Mouse (Mus musculus) gastrocnemius, postnatal 14 days (tissue): ENCODE measurements around the gene Fam118a. TPM values are rescaled to one million over a fixed set of nuclear protein-coding genes. Genes with fewer than 3 reads are reported as not detected.
A peak's percentile ranks its signal among the peaks of the same experiment; 100 is the strongest.
"Not testable (repeated sequence)": the region's sequence is repeated elsewhere in the genome, so short reads cannot be mapped to it uniquely, and the experiment has no call there.

Source experiments
- DNase-seq: peaks from one replicate; pipeline ENCODE4 v3.0.0; 2021; ENCODE audit warnings: mixed read lengths
- intact Hi-C: fragments of 180-260 bp; cut with DNase I; formaldehyde crosslinking; loops from one replicate; pipeline ENCODE4 v1.15.1; 2025; ENCODE audit warnings: low total_unique reads
- long read RNA-seq, 2 experiments: library from polyadenylated mRNA; stranded (forward); transcript quantifications; one replicate each; pipeline ENCODE4 v2.0.0; 2021
- total RNA-seq, 2 experiments: library from RNA; stranded (reverse); gene quantifications; 2 replicates each; pipeline ENCODE4 v1.2.3; 2021

Fam118a gene
- 1 to 10 TPM; 5.1 to 5.3 TPM for total RNA-seq
- long read RNA-seq, experiment 1, transcript Fam118a-201 (9 exons, 2,518 nt), result major isoform, 5 of 8 reads
- long read RNA-seq, experiment 1, partial matches to known transcripts, result 1 of 8 reads
- long read RNA-seq, experiment 1, other reads (novel, unspliced or antisense), result 2 of 8 reads
- long read RNA-seq, experiment 2, transcript Fam118a-201 (9 exons, 2,518 nt), result major isoform, 5 of 7 reads
- long read RNA-seq, experiment 2, partial matches to known transcripts, result 0 of 7 reads
- long read RNA-seq, experiment 2, other reads (novel, unspliced or antisense), result 2 of 7 reads

DNA sequence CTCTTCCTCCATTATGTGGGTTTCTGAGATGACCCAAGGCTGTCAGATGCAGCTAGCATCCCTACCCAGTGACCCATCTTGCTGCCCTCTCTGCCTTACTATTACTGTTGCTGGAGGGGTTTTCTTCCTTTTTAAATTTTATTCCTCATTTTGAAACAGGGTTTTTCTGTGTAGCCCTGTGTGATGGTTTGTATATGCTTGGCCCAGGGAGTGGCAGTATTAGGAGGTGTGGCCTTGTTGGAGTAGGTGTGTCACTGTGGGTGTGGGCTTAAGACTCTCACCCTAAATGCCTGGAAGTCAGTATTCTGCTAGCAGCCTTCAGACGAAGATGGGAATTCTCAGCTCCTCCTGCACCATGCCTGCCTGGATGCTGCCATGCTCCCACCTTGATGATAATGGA is at the start of gene Fam118a:
Gene Fam118a, plus strand, starts transcription at position 301 of the 400 bp plus-strand sequence.
- DNase-seq, intact Hi-C loops: not testable (repeated sequence)

DNA sequence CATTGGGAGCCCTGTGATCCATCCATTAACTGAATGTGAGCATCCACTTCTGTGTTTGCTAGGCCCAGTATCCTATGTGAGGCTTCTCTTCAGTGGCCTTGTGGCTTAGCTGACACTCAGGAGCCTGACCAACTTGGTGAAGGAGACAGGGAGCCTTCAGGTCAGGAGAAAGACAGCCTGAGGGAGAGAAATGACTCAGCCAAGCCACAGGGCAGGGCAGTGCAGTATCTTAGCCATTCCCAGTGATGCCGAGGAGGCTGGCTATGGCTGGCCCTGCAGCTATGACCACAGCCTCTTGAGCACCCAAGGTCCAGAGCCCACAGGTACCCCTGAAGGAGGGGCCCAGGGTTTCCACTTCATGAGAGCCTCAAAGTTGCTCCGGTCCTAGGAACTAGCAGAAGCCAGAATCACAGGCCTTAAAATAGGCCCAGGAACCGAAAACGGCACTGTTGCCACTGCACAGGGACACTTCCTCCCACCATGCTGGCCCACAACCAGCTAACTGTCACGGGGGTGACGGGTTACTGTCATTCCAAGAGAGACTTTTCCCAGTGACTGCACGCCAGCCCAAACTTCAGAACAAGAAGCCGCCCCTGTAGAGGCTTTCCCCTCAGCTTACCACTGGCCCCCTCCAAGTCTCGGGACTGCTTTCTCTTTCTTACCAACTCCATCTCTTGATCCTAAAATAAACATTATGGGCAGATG is 47.0 kb upstream of the Fam118a start:
- peak; percentile 35 for DNase-seq
- intact Hi-C loops, result no loop called here

GRCm38 (mm10) chr15:84982888-84983287 is 45.9 kb upstream of the Fam118a start:
- intact Hi-C loops, result no loop called here
- DNase-seq, result no peak

- DNase-seq, result no peak
- intact Hi-C loops, result no loop called here
Observed at GRCm38 (mm10) chr15:84983721-84984120, 45.0 kb upstream of the Fam118a start.

DNA sequence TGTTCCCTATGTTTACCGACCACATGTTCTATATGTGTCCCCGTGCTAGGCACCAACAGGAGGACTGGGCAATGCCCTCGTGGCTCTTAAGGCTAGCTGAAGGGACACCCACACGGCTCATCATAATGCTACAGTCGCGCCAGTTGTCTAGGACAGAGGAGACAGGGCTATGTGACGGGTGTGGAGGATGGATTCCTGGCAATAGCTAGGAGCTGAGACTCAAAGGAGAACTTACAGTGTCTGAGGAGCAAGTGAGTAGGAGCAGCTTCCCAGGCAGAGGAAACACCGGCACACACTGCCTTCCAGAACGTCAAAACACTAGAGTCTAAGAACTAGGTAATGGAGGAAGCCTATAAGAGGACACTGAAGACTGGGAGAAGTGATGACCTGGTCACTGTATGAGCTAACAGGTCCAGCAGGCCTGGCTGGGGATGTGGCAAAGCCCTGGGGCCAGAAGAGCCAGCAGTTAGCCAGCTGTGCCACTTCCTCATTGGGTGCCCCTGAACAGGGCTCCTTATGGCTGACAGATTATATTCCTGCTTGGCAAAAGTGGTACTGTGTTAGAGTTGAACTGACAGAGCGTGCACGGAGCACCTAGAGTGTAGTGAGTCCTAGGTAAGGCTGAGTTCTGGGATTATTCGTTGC is 43.1 kb upstream of the Fam118a start:
- intact Hi-C loops, result no loop called here
- no peak for DNase-seq

- intact Hi-C loops, result no loop called here
- no peak for DNase-seq
Observed at GRCm38 (mm10) chr15:84986171-84987019, 42.4 kb upstream of the Fam118a start.

DNA sequence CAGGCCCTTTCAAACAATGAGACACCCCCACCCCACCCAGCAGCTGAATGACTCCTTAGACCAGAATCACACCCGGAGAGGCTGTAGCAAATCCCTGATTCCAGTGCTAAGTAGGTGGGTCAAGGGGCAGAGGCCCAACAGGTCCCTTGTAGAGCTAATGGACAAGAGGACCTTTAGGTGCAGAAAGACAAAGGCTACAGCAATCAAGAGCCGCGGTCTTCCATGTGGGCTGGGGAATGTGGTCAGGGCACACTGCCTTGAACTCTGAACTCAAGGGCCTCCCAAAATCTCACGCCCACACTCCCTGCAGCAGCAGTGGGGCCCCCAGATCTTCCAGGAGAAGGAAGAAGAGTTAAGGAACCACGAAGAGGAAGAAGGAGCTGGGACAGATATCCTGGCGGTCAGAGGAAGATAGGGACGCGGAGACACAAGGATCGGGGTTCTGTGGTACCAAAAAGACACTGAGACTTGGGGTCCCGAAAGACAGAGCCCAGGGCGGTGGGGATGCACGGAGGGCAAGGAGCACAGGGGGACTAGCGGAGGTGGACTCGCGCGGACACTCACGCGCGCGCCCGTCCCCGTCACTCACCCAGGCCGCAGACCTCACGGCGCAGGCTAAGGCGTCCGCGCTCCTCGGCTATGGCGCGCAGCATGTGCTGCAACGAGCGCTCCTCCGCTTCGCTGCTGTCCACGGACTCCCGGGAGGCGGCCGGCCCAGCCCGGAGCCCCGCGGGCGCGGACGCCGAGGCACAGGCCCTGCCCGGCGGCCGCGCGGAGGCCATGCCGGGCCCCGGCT is 41.5 kb upstream of the Fam118a start:
- peak; percentile 47 for DNase-seq
- intact Hi-C loops, result no loop called here

- intact Hi-C loops, result no loop called here
- peak; percentile 92 for DNase-seq
Observed at GRCm38 (mm10) chr15:84987874-84988825, 40.6 kb upstream of the Fam118a start, which contains the start of gene 5031439G07Rik. TSS of gene 5031439G07Rik (minus strand) at chr15:84988551.

GRCm38 (mm10) chr15:84989098-84989497 is 39.6 kb upstream of the Fam118a start:
- DNase-seq, result no peak
- intact Hi-C loops, result no loop called here

GRCm38 (mm10) chr15:84989771-84990170 is 39.0 kb upstream of the Fam118a start:
- DNase-seq, result no peak
- intact Hi-C loops, result no loop called here

DNA sequence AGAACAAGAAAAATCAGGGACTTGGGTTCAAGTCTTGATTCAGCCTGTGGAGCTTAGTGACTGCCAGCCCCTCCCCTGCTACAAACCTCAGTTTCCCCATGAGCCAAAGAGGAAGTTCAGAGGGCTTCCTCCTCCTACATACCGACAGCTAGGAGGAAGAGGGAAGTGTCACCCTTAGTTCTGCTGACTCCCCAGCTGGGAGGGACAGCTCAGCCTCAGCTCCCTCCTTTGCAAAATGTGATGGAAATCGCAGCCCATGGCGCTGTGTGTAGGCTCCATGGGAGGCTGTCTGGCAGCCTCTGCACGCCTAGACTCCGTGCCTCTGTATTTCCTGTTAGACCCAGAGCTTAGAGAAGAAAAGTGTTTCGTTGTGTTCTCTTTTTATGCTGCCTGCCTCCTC is 34.2 kb upstream of the Fam118a start:
- no peak for DNase-seq
- intact Hi-C loops, result no loop called here

DNA sequence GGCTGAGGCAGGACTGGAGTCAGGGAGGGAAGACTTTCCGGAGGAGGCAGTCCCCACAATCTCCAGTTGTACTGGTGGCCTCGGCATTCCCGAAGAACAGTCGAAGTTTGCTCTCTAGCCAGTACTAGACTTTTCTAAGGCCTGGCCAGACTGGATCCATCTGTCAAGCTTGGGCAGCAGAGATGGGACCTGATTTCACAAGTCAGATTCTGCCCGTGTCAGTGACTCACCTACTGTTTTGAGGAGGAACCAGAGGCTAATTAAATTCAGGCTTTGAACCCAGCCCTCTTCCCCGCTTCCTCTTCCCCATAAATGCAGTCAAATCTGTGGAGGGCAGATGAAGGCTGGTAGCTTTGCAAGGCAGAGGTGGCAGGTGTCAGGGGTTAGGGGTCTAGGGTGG is 33.7 kb upstream of the Fam118a start:
- intact Hi-C loops, result no loop called here
- no peak for DNase-seq

- intact Hi-C loops, result no loop called here
- peak; percentile 75 for DNase-seq
Observed at GRCm38 (mm10) chr15:84995967-84996366, 32.8 kb upstream of the Fam118a start.

DNA sequence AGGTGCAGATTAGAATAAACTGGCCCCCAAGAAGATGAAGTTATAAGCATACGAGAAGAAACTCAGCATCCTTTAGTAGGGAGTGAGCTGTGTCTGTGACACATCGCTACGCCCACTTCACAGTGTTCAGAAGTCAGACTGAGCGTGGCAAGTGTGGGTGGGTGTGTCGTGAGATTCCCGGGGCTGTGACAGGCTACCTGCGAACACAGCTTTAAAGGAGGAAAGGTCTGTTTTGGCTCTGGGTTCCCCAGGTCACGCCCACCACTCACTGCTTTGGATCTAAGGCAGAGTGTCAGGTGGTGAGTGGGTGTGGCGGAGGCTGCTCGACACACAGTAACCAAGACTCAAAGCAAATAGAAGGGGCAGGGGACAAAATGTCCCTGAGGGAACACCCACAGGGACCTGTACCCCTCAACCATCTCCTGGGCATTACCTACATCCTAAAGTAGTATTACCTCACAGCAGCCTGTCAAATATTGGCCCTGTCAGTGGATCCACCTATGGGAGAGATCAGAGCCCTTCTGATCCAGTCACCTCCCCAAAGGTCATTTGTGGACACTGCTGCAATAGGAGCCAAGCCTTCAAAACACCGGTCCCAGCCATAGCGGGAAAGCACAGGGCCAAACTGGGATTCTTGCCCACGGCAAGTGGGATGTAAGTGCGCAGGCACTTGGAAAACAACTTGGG is 30.8 kb upstream of the Fam118a start:
- intact Hi-C loops, result no loop called here
- DNase-seq, result no peak

GRCm38 (mm10) chr15:84999911-85000310 is 28.8 kb upstream of the Fam118a start:
- intact Hi-C loops, result no loop called here
- DNase-seq, result no peak

DNA sequence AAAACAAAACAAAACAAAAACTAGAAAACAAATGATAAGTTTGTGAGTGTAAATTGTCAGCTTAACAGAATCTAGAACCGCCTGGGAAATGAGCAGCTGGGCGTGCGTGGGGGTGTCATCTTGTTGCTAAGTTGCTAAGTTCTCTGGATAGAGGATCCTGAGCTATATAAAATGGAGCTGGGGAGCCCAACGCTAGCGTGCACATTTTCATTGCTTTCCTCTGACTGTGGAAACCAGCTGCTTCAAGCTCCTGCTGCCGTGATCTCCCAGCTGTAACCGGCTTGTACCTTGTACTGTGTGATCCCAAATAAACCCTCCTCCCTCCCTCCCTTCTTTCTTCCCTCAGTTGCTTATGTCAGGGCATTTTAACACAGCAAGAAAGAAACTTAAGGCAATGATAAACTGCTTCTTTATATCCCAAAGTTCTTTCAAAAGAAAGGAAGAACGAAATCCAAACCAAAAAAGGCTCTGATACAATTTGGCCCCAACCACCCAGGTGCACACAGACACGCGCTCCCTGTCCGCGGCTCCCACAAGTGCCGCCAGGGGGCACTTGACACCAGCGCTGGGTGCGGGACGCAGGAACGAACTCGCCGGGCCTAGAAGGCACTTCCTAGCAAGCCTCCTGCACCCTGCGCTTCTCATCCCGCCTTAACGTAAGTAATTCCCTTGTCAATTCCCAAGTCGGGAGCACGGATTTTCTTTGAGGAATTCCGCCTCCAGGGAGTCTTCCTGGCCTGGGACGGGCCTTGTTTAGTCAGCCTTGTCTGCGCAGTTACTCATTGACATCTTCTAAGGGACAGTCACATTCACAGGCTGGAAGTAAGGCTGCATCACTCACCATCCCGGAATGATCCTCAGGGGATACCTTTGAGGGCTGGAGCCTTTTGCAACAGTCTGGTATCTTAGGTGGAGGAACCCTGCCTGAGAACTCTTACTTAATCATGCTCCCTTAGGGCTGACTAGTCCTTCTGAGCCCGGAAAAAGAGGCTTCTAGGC is 27.5 kb upstream of the Fam118a start:
- peak; percentile 81 for DNase-seq
- intact Hi-C loops, result no loop called here
